Mouse (Mus musculus) midbrain, embryonic 16.5 days (tissue): Measurements from ENCODE around the gene Psmd13. TPM values are rescaled to one million over a fixed set of nuclear protein-coding genes. Genes with fewer than 3 reads are reported as not detected.

ENCODE experiments used
- ATAC-seq: fragments of 200-750 bp; cut with Nextera tagmentation; 2 replicates; pipeline ENCODE4 v1.8.0; 2017; ENCODE audit warnings: moderate TSS enrichment
- H3K27ac ChIP-seq: fragments of 300-500 bp; sonication (generic); 2 replicates; pipeline ENCODE4 v1.5.1; 2014; ENCODE audit warnings: mild to moderate bottlenecking, low read length, mixed read lengths
- H3K27me3 ChIP-seq: fragments of 300-500 bp; sonication (generic); 2 replicates; pipeline ENCODE4 v1.6.1; 2014; ENCODE audit warnings: low read depth, low read length, mixed read lengths; ENCODE audit not compliant: control insufficient read depth, insufficient read depth
- H3K36me3 ChIP-seq: fragments of 300-500 bp; sonication (generic); 2 replicates; pipeline ENCODE4 v1.6.1; 2014; ENCODE audit warnings: mild to moderate bottlenecking, low read length, moderate library complexity, mixed read lengths; ENCODE audit not compliant: control insufficient read depth, insufficient read depth
- H3K4me1 ChIP-seq: fragments of 300-500 bp; sonication (generic); 2 replicates; pipeline ENCODE4 v1.6.1; 2014; ENCODE audit warnings: mild to moderate bottlenecking, low read length, mixed read lengths; ENCODE audit not compliant: control insufficient read depth, insufficient read depth
- H3K4me2 ChIP-seq: fragments of 300-500 bp; sonication (generic); 2 replicates; pipeline ENCODE4 v1.6.1; 2014; ENCODE audit warnings: mild to moderate bottlenecking, low read length, mixed read lengths
- H3K4me3 ChIP-seq: fragments of 300-500 bp; sonication (generic); 2 replicates; pipeline ENCODE4 v1.5.1; 2014; ENCODE audit warnings: low read depth, mild to moderate bottlenecking, low read length, moderate library complexity, mixed read lengths
- H3K9ac ChIP-seq: fragments of 300-500 bp; sonication (generic); 2 replicates; pipeline ENCODE4 v1.6.1; 2014; ENCODE audit warnings: low read depth, low read length, mixed read lengths
- H3K9me3 ChIP-seq: fragments of 300-500 bp; sonication (generic); replicated peaks from 2 replicates; pipeline ENCODE4 v1.6.1; 2014; ENCODE audit warnings: mild to moderate bottlenecking, low read length, mixed read lengths; ENCODE audit not compliant: control insufficient read depth, poor library complexity, severe bottlenecking
- WGBS: fragments of 180-500 bp; shearing (Covaris S2); extraction: QIAGEN DNeasy Blood & Tissue Kit; methylation state at CpG from one replicate; pipeline ENCODE4 v1.1.7; 2014; 5-methylcytosine and 5-hydroxymethylcytosine counted together
- polyA plus RNA-seq: library from polyadenylated mRNA; unstranded; fragments of >200 nt; fragmentation: Nextera tagmentation; extraction: Ambion mirVana; gene quantifications from 2 replicates; pipeline ENCODE4 v1.2.1, GENCODE M21; 2015

The Psmd13 gene
- polyA plus RNA-seq, 1 experiment from 2014 or later: 260 TPM

DNA sequence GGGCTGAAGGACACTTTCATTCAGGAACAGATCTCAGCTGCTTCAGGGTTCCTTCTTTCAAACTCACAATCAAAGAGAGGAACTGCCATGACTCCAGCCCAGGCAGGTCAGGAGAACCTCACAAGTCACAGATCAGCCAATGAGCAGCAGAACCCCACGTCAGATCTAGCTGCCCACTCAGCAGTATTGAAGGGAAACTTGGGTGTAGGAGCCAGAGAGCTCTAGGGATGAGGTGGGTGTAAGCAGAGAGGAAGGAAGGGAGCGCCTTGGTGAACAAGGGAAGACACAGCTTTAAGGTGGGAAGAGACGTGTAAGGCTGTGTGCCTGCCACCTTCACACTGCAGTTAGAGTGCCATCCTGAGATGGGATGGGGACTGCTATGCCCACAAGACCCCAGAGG, 30.5 kb downstream of the Psmd13 start:
- Histone ChIP-seq H3K27me3 (no peaks in the 10 kb centered on the region), H3K9ac (no peak overlapping the region), H3K4me2 (no peak overlapping the region), H3K36me3 (no peaks in the 10 kb centered on the region), H3K4me1 (no peaks in the 10 kb centered on the region), H3K4me3 (no peak overlapping the region), H3K27ac (no peak overlapping the region), H3K9me3 (no peaks in the 10 kb centered on the region)
- WGBS: 72% methylated on average over 3 of the region's 3 CpGs
- no peak for ATAC-seq

DNA sequence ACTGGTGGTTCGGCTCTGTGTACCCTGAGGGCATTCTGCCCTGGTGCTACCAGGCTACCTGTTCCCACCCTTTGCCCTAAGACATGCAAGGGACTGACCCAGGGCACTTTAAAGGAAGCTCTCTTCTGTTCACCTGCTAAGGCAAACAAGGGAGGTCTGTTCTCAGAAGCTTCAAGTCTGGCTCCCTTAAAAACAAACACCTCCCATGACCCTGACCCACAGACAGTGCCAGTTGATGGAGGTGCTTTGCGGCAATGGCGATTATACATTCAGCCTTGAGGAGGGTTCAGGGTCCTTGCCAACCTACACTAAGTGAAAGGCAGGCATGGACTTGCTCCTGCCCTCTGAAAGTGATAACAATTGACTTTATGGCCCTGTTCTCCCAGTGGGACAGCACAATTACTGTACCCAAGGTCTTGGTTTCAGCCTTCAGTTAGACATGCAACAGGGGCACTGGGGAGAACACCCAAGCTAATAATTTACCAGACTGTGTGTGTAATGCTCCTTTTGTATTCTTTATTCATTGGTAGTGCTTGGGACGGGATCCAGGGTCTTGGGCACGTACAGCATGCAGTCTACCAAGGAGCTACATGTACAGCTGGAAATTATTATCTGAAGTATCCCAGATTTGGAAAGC, 31.2 kb downstream of the Psmd13 start:
- Histone ChIP-seq H3K36me3 (no peaks in the 10 kb centered on the region), H3K9me3 (no peaks in the 10 kb centered on the region), H3K27me3 (no peaks in the 10 kb centered on the region), H3K4me3 (no peak overlapping the region), H3K27ac (no peak overlapping the region), H3K4me2 (no peak overlapping the region), H3K4me1 (no peaks in the 10 kb centered on the region), H3K9ac (no peak overlapping the region)
- 86% methylated on average over 5 of the region's 5 CpGs for WGBS
- ATAC-seq: no peak

DNA sequence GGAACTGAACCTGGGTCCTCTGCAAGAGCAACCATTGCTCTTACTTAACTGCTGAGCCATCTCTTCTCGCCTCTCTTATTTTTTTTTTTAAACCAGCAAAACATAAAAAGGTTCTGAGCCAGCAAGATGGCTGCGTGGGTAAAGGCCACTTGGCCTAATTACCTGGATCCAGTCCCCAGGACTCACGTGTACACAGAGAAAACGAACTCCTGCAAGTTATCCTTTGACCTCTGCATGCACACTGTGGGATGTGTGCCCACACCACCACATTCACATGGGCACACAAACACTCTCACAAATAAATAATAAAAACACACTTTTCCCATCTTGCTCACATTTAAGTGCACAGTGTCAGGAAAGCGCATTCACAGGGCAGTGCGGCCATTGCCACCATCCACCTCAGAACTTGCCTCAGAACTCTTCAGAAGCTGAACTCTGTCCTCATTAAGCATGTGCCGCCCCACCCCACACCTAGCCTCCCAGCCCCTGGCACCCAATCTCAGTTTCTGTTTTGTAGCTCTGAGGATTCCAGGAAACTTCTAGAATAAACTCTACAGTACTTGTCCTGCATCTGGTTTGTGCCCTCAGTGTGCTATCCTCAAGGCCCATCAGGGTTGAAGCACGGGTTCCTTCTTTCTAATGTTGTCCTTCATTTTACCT, 32.4 kb downstream of the Psmd13 start:
- no peak overlapping the region for H3K4me2 ChIP-seq

DNA sequence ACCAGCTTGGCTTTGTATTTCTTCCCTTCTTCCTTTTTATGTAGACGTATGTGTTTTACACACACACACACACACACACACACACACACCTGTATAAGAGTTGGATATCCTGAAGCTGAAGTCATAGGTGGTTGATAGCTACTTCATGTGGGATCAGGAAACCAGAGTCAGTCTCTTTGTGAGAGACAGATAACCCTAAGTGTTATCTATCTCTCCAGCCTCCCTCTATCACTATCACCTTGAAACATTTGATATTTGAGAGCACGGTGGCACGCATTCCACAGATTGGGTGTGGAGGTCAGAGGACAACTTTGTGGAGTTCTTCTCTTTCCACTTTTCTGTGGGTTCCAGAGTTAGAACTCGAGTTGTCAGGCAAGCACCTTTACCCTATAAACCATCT, 38.1 kb downstream of the Psmd13 start:
- ATAC-seq: no peak
- no peaks in the 10 kb centered on the region for H3K9me3 ChIP-seq
- H3K4me2 ChIP-seq: no peak overlapping the region
- WGBS: 81% methylated on average over 4 of the region's 4 CpGs
- peaks cover 51% of the 10 kb centered on the region for H3K27me3 ChIP-seq
- H3K36me3 ChIP-seq: no peaks in the 10 kb centered on the region
- H3K4me1 ChIP-seq: peaks cover 12% of the 10 kb centered on the region
- no peak overlapping the region for H3K27ac ChIP-seq
- no peak overlapping the region for H3K4me3 ChIP-seq
- no peak overlapping the region for H3K9ac ChIP-seq

More for the DNA sequence above, 32.4 kb downstream of the Psmd13 start:
- H3K9ac ChIP-seq: no peak overlapping the region
- no peaks in the 10 kb centered on the region for H3K36me3 ChIP-seq
- H3K4me3 ChIP-seq: no peak overlapping the region
- H3K4me1 ChIP-seq: no peaks in the 10 kb centered on the region
- H3K27me3 ChIP-seq: peaks cover 3% of the 10 kb centered on the region
- H3K27ac ChIP-seq: no peak overlapping the region
- WGBS: 85% methylated on average over 8 of the region's 8 CpGs
- ATAC-seq: no peak
- no peaks in the 10 kb centered on the region for H3K9me3 ChIP-seq

DNA sequence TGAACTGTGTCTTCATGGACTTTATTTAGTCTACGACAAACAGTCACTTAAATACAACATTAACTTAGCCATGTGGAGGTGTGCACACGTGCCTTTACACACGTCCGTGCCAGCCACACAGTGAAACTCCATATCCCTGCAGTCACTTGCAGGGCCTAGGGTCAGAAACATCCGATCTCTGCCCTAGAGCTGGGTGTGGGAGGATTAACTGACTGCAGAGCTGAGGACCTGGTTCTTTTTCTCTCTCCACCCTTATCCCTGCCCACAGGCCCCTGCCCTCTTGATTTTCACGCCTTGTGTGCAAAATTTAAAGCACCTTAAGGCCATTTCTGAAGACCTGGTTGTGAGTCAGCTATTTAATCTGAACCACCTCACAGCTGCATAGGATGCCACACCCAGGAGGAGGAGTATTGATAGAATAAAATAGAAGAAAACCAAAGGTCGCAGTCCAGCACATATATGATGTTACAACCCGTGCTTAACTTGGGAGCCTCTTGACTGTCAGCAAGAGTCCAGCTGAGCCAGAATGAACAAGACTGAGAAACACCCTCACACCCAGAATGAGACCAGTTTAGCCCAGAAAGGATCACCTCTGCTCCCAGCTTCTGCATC, 38.8 kb downstream of the Psmd13 start, which contains the start of gene Nlrp6:
Gene Nlrp6 (plus strand): TSS at position 485 of the 612 bp plus-strand sequence.
- no peak within 1 kb of the TSS for H3K4me3 ChIP-seq
- no peak within 1 kb of the TSS for H3K4me2 ChIP-seq
- H3K36me3 ChIP-seq: no peaks in the 10 kb centered on the region
- H3K9ac ChIP-seq: no peak within 1 kb of the TSS
- peaks cover 55% of the 10 kb centered on the region for H3K27me3 ChIP-seq
- H3K4me1 ChIP-seq: peaks cover 12% of the 10 kb centered on the region
- H3K9me3 ChIP-seq: no peaks in the 10 kb centered on the region
- H3K27ac ChIP-seq: no peak within 1 kb of the TSS
- no peak for ATAC-seq
- 79% methylated on average over 8 of the region's 8 CpGs for WGBS

DNA sequence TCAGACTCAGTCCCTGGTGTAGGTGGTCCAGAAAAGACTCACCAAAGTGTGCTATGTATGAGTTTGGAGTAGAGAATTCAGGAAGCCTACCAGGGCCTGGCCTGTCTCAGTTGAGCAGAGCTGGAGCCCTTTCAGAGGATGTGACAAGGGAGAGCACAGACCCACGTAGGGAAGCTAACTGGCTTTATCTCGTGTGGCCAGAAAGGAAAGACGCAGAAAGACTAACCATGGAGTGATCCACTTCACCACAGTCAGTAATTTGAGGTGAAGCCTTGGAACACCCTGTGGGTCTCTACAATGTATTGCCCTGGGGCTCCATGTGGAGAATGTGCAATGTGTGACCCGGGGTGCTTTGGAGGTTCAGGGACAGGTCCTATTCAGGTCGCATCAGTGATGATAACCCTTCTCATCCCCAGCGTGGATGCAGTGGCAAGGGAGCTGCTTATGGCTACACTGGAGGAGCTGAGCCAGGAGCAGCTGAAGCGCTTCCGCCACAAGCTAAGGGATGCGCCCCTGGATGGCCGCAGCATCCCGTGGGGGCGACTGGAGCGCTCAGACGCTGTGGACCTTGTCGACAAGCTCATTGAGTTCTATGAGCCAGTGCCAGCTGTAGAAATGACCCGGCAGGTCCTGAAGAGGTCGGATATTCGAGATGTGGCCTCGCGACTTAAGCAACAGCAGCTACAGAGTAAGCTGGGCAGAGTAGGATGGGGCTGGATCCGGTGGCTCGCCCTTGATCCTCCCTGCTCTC, 39.6 kb downstream of the Psmd13 start:
- Histone ChIP-seq H3K4me1 (peaks cover 12% of the 10 kb centered on the region), H3K36me3 (no peaks in the 10 kb centered on the region), H3K4me2 (peak overlapping the region; percentile 94; the same call in 1 of the 2 replicates), H3K9me3 (no peaks in the 10 kb centered on the region), H3K27me3 (peaks cover 55% of the 10 kb centered on the region), H3K27ac (no peak overlapping the region), H3K4me3 (no peak overlapping the region), H3K9ac (no peak overlapping the region)
- 25% methylated on average over 22 of the region's 22 CpGs for WGBS
- no peak for ATAC-seq

DNA sequence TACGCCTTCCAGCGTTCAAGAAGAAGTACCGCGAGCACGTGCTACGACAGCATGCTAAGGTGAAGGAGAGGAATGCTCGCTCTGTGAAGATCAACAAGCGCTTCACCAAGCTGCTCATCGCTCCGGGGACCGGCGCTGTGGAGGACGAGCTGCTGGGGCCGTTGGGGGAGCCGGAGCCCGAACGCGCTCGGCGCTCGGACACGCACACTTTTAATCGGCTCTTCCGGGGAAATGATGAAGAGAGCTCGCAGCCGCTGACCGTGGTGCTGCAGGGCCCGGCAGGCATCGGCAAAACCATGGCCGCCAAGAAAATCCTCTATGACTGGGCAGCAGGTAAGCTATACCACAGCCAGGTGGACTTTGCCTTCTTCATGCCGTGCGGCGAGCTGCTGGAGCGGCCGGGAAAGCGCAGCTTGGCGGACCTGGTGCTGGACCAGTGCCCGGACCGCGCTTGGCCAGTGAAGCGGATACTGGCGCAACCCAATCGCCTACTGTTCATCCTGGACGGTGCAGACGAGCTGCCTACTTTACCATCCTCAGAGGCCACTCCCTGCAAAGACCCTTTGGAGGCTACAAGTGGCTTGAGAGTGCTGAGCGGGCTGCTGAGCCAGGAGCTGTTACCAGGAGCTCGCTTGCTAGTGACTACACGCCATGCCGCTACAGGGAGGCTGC, 40.8 kb downstream of the Psmd13 start:
- Histone ChIP-seq H3K36me3 (no peaks in the 10 kb centered on the region), H3K27me3 (peaks cover 55% of the 10 kb centered on the region), H3K9ac (peak overlapping the region; percentile 69), H3K4me1 (peaks cover 12% of the 10 kb centered on the region), H3K4me2 (peak overlapping the region; percentile 94), H3K4me3 (peak overlapping the region; percentile 46), H3K27ac (no peak overlapping the region), H3K9me3 (no peaks in the 10 kb centered on the region)
- under 1% methylated on average over 49 of the region's 49 CpGs for whole genome bisulfite sequencing
- ATAC-seq: peak; percentile 64; the same call in 1 of the 2 replicates

DNA sequence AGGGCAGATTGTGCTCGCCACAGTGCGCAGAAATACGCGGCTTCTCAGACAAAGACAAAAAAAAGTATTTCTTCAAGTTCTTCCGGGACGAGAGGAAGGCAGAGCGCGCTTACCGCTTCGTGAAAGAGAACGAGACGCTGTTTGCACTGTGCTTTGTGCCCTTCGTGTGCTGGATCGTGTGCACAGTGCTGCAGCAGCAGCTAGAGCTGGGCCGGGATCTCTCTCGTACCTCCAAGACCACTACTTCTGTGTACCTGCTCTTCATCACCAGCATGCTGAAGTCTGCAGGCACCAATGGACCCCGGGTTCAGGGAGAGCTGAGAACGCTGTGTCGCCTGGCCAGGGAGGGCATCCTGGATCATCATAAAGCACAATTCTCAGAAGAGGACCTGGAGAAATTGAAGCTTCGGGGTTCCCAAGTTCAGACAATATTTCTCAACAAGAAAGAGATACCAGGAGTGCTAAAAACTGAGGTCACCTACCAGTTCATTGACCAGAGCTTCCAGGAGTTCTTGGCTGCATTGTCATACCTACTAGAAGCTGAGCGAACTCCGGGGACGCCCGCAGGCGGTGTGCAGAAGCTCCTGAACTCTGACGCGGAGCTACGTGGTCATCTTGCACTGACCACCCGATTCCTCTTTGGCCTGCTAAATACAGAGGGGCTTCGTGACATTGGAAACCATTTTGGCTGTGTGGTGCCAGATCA, 41.5 kb downstream of the Psmd13 start:
- H3K27me3 ChIP-seq: peaks cover 55% of the 10 kb centered on the region
- H3K9ac ChIP-seq: peak overlapping the region; percentile 69
- H3K9me3 ChIP-seq: no peaks in the 10 kb centered on the region
- H3K27ac ChIP-seq: no peak overlapping the region
- H3K4me1 ChIP-seq: peaks cover 12% of the 10 kb centered on the region
- peak overlapping the region; percentile 94 for H3K4me2 ChIP-seq
- 17% methylated on average over 30 of the region's 30 CpGs for WGBS
- H3K36me3 ChIP-seq: no peaks in the 10 kb centered on the region
- peak overlapping the region; percentile 46 for H3K4me3 ChIP-seq
- ATAC-seq: 0 out of 2 replicates have a peak, but pooled peaks have one; percentile 21
